Mouse (Mus musculus) cortical plate, adult 2 months (tissue): ENCODE data around the gene Plac9a. TPM values are rescaled to one million over a fixed set of nuclear protein-coding genes. Genes with fewer than 3 reads are reported as not detected.
"Not testable (repeated sequence)": the region's sequence is repeated elsewhere in the genome, so short reads cannot be mapped to it uniquely, and the experiment has no call there.

Source experiments
- H3K27ac ChIP-seq: fragments of 200-500 bp; 2 replicates; pipeline ENCODE4 v1.5.1; 2012; ENCODE audit warnings: low read length, control low read depth, inconsistent platforms; ENCODE audit not compliant: insufficient read depth
- H3K4me1 ChIP-seq: fragments of 200-500 bp; 2 replicates; pipeline ENCODE4 v1.6.1; 2011; ENCODE audit warnings: low read length; ENCODE audit not compliant: control insufficient read depth, insufficient read depth
- H3K4me3 ChIP-seq: fragments of 200-500 bp; 2 replicates; pipeline ENCODE4 v1.5.1; 2011; ENCODE audit warnings: mild to moderate bottlenecking, low read length, control low read depth; ENCODE audit not compliant: insufficient read depth
- polyA plus RNA-seq: library from polyadenylated mRNA; depleted of rRNA; stranded (reverse); fragments of >200 nt; gene quantifications from 2 replicates; pipeline ENCODE4 v1.2.3, GENCODE M21; 2012; rRNA removed

The Plac9a gene
- polyA plus RNA-seq: 0.34 and 0.52 TPM in 2 replicates

- not testable (repeated sequence) for H3K4me3 ChIP-seq, H3K27ac ChIP-seq, H3K4me1 ChIP-seq
Observed at GRCm38 (mm10) chr14:25903000-25903399, at the start of gene Plac9a. Gene Plac9a (minus strand): TSS chr14:25903100.

- H3K4me3 ChIP-seq, H3K27ac ChIP-seq, H3K4me1 ChIP-seq: not testable (repeated sequence)
Observed at GRCm38 (mm10) chr14:25938004-25938403, 35.1 kb upstream of the Plac9a start, which contains the start of gene Cphx1. Gene Cphx1 (plus strand): TSS chr14:25938304.

GRCm38 (mm10) chr14:25936867-25937630, 34.1 kb upstream of the Plac9a start:
- not testable (repeated sequence) for H3K4me3 ChIP-seq, H3K27ac ChIP-seq, H3K4me1 ChIP-seq

GRCm38 (mm10) chr14:25927562-25927881, 24.6 kb upstream of the Plac9a start, which contains the start of gene Tmem254a:
Gene Tmem254a (minus strand): TSS chr14:25927672.
- H3K4me3 ChIP-seq, H3K4me1 ChIP-seq, H3K27ac ChIP-seq: not testable (repeated sequence)

- H3K4me3 ChIP-seq, H3K4me1 ChIP-seq, H3K27ac ChIP-seq: not testable (repeated sequence)
Observed at GRCm38 (mm10) chr14:25926814-25927561, 24.1 kb upstream of the Plac9a start.

- not testable (repeated sequence) for H3K27ac ChIP-seq, H3K4me3 ChIP-seq
Observed at GRCm38 (mm10) chr14:25918427-25919170, 15.7 kb upstream of the Plac9a start.

GRCm38 (mm10) chr14:25908976-25909375, 6.1 kb upstream of the Plac9a start:
- H3K27ac ChIP-seq, H3K4me1 ChIP-seq, H3K4me3 ChIP-seq: not testable (repeated sequence)

More at GRCm38 (mm10) chr14:25918427-25919170, 15.7 kb upstream of the Plac9a start:
- H3K4me1 ChIP-seq: not testable (repeated sequence)

GRCm38 (mm10) chr14:25907272-25907671, 4.4 kb upstream of the Plac9a start:
- not testable (repeated sequence) for H3K4me3 ChIP-seq, H3K4me1 ChIP-seq, H3K27ac ChIP-seq

- not testable (repeated sequence) for H3K4me1 ChIP-seq, H3K27ac ChIP-seq, H3K4me3 ChIP-seq
Observed at GRCm38 (mm10) chr14:25905243-25905642, 2.3 kb upstream of the Plac9a start.

- not testable (repeated sequence) for H3K4me3 ChIP-seq, H3K27ac ChIP-seq, H3K4me1 ChIP-seq
Observed at GRCm38 (mm10) chr14:25895686-25896085, 7.2 kb downstream of the Plac9a start.

- not testable (repeated sequence) for H3K27ac ChIP-seq, H3K4me3 ChIP-seq, H3K4me1 ChIP-seq
Observed at GRCm38 (mm10) chr14:25894566-25894965, 8.3 kb downstream of the Plac9a start.

- not testable (repeated sequence) for H3K27ac ChIP-seq, H3K4me3 ChIP-seq, H3K4me1 ChIP-seq
Observed at GRCm38 (mm10) chr14:25885886-25886285, 17.0 kb downstream of the Plac9a start.

- H3K27ac ChIP-seq, H3K4me1 ChIP-seq, H3K4me3 ChIP-seq: not testable (repeated sequence)
Observed at GRCm38 (mm10) chr14:25881769-25882168, 21.1 kb downstream of the Plac9a start.

GRCm38 (mm10) chr14:25876640-25877039, 26.3 kb downstream of the Plac9a start:
- not testable (repeated sequence) for H3K4me3 ChIP-seq, H3K4me1 ChIP-seq, H3K27ac ChIP-seq
